Mouse (Mus musculus) midbrain, embryonic 13.5 days (tissue): ENCODE measurements at regions not wholly inside any gene's neighbourhood (a gene's known extent, or its start where the extent isn't known, plus 50 kb on each side); places are given as distances from the start of the nearest gene placed in this dataset.
"Not testable (repeated sequence)": the region's sequence is repeated elsewhere in the genome, so short reads cannot be mapped to it uniquely, and the experiment has no call there.

Source experiments
- ATAC-seq: fragments of 200-750 bp; cut with Nextera tagmentation; 2 replicates; pipeline ENCODE4 v1.8.0; 2017; ENCODE audit warnings: mild to moderate bottlenecking, moderate TSS enrichment, moderate library complexity
- H3K27ac ChIP-seq: fragments of 300-500 bp; sonication (generic); 2 replicates; pipeline ENCODE4 v1.5.1; 2015; ENCODE audit warnings: inconsistent platforms, mild to moderate bottlenecking, moderate library complexity
- H3K27me3 ChIP-seq: fragments of 300-500 bp; sonication (generic); 2 replicates; pipeline ENCODE4 v1.6.1; 2015; ENCODE audit warnings: mild to moderate bottlenecking, inconsistent platforms
- H3K36me3 ChIP-seq: fragments of 300-500 bp; sonication (generic); 2 replicates; pipeline ENCODE4 v1.6.1; 2015; ENCODE audit warnings: mild to moderate bottlenecking, inconsistent platforms
- H3K4me1 ChIP-seq: fragments of 300-500 bp; sonication (generic); replicated peaks from 2 replicates; pipeline ENCODE4 v1.6.1; 2015; ENCODE audit warnings: inconsistent platforms
- H3K4me2 ChIP-seq: fragments of 300-500 bp; sonication (generic); replicated peaks from 2 replicates; pipeline ENCODE4 v1.6.1; 2015; ENCODE audit warnings: moderate library complexity, mild to moderate bottlenecking, inconsistent platforms
- H3K4me3 ChIP-seq: fragments of 300-500 bp; sonication (generic); replicated peaks from 2 replicates; pipeline ENCODE4 v1.5.1; 2015; ENCODE audit warnings: mild to moderate bottlenecking, inconsistent platforms
- H3K9ac ChIP-seq: fragments of 300-500 bp; sonication (generic); replicated peaks from 2 replicates; pipeline ENCODE4 v1.6.1; 2015; ENCODE audit warnings: mild to moderate bottlenecking, inconsistent platforms
- H3K9me3 ChIP-seq: fragments of 300-500 bp; sonication (generic); 2 replicates; pipeline ENCODE4 v1.6.1; 2016; ENCODE audit warnings: mild to moderate bottlenecking, inconsistent platforms
- WGBS: fragments of 180-500 bp; shearing (Covaris S2); methylation state at CpG from one replicate; pipeline ENCODE4 v1.1.7; 2015; 5-methylcytosine and 5-hydroxymethylcytosine counted together

GRCm38 (mm10) chr4:71506911-71507310 is 250.9 kb downstream of the Gm11232 start:
- Histone ChIP-seq H3K9ac (no peak overlapping the region), H3K4me1 (no peaks in the 10 kb centered on the region), H3K4me2 (no peak overlapping the region), H3K36me3 (no peaks in the 10 kb centered on the region), H3K27ac (no peak overlapping the region), H3K9me3 (no peaks in the 10 kb centered on the region), H3K4me3 (no peak overlapping the region), H3K27me3 (no peaks in the 10 kb centered on the region)
- ATAC-seq, result no peak

- no peak for ATAC-seq
- Histone ChIP-seq H3K27me3 (no peaks in the 10 kb centered on the region), H3K9ac (no peak overlapping the region), H3K27ac (no peak overlapping the region), H3K36me3 (no peaks in the 10 kb centered on the region), H3K4me3 (no peak overlapping the region), H3K4me1 (peaks cover 10% of the 10 kb centered on the region), H3K9me3 (no peaks in the 10 kb centered on the region), H3K4me2 (no peak overlapping the region)
- 91% methylated on average over 2 of the region's 2 CpGs for WGBS
Observed at GRCm38 (mm10) chr4:71489788-71490187, 268.0 kb downstream of the Gm11232 start.

GRCm38 (mm10) chr4:71488663-71489161 is 269.1 kb downstream of the Gm11232 start:
- WGBS, result 28% methylated on average over 2 of the region's 2 CpGs
- Histone ChIP-seq H3K4me2 (no peak overlapping the region), H3K4me3 (no peak overlapping the region), H3K9ac (no peak overlapping the region), H3K27me3 (no peaks in the 10 kb centered on the region), H3K4me1 (peaks cover 21% of the 10 kb centered on the region), H3K36me3 (no peaks in the 10 kb centered on the region), H3K27ac (no peak overlapping the region), H3K9me3 (no peaks in the 10 kb centered on the region)
- no peak for ATAC-seq

GRCm38 (mm10) chr4:71488059-71488458 is 269.7 kb downstream of the Gm11232 start:
- Histone ChIP-seq H3K36me3 (no peaks in the 10 kb centered on the region), H3K9me3 (no peaks in the 10 kb centered on the region), H3K4me3 (no peak overlapping the region), H3K27me3 (no peaks in the 10 kb centered on the region), H3K4me2 (no peak overlapping the region), H3K4me1 (peaks cover 27% of the 10 kb centered on the region), H3K9ac (no peak overlapping the region), H3K27ac (no peak overlapping the region)
- ATAC-seq, result no peak
- 90% methylated on average over 9 of the region's 9 CpGs for WGBS

GRCm38 (mm10) chr4:71480960-71481359 is 276.8 kb downstream of the Gm11232 start:
- no peak overlapping the region for H3K9ac ChIP-seq
- H3K9me3 ChIP-seq, result no peaks in the 10 kb centered on the region
- no peak for ATAC-seq
- H3K27me3 ChIP-seq, result 0 out of 2 replicates have a peak, but pooled peaks cover 5% of the 10 kb centered on the region
- H3K27ac ChIP-seq, result no peak overlapping the region
- no peak overlapping the region for H3K4me2 ChIP-seq
- 86% methylated on average over 2 of the region's 2 CpGs for WGBS
- no peak overlapping the region for H3K4me3 ChIP-seq
- no peaks in the 10 kb centered on the region for H3K36me3 ChIP-seq
- H3K4me1 ChIP-seq, result peaks cover 27% of the 10 kb centered on the region

- Histone ChIP-seq H3K4me2 (no peak overlapping the region), H3K36me3 (no peaks in the 10 kb centered on the region), H3K4me3 (no peak overlapping the region), H3K27ac (no peak overlapping the region), H3K4me1 (no peaks in the 10 kb centered on the region), H3K9me3 (no peaks in the 10 kb centered on the region), H3K27me3 (no peaks in the 10 kb centered on the region), H3K9ac (no peak overlapping the region)
- no peak for ATAC-seq
Observed at GRCm38 (mm10) chr4:71470580-71470979, 287.2 kb downstream of the Gm11232 start.

- no peaks in the 10 kb centered on the region for H3K4me1 ChIP-seq
- H3K9me3 ChIP-seq, result no peaks in the 10 kb centered on the region
- H3K4me2 ChIP-seq, result no peak overlapping the region
- H3K9ac ChIP-seq, result no peak overlapping the region
- no peak overlapping the region for H3K4me3 ChIP-seq
- ATAC-seq, result peak; percentile 53; the same call in 1 of the 2 replicates
- H3K27me3 ChIP-seq, result no peaks in the 10 kb centered on the region
- H3K27ac ChIP-seq, result no peak overlapping the region
- no peaks in the 10 kb centered on the region for H3K36me3 ChIP-seq
- 40% methylated on average over 3 of the region's 3 CpGs for WGBS
Observed at GRCm38 (mm10) chr4:71454811-71455210, 303.0 kb downstream of the Gm11232 start.

- WGBS, result 92% methylated on average over 3 of the region's 3 CpGs
Observed at GRCm38 (mm10) chr4:71453499-71453898, 304.3 kb downstream of the Gm11232 start.

GRCm38 (mm10) chr4:71446461-71446860 is 311.3 kb downstream of the Gm11232 start:
- H3K36me3 ChIP-seq, result no peaks in the 10 kb centered on the region
- WGBS, result 91% methylated on average over 2 of the region's 2 CpGs
- H3K4me2 ChIP-seq, result no peak overlapping the region
- no peaks in the 10 kb centered on the region for H3K9me3 ChIP-seq
- no peak overlapping the region for H3K4me3 ChIP-seq
- H3K4me1 ChIP-seq, result no peaks in the 10 kb centered on the region
- H3K27ac ChIP-seq, result no peak overlapping the region
- H3K27me3 ChIP-seq, result no peaks in the 10 kb centered on the region
- no peak for ATAC-seq
- no peak overlapping the region for H3K9ac ChIP-seq

More at GRCm38 (mm10) chr4:71453499-71453898, 304.3 kb downstream of the Gm11232 start:
- Histone ChIP-seq H3K4me2 (no peak overlapping the region), H3K27me3 (no peaks in the 10 kb centered on the region), H3K4me1 (no peaks in the 10 kb centered on the region), H3K27ac (no peak overlapping the region), H3K9me3 (no peaks in the 10 kb centered on the region), H3K9ac (no peak overlapping the region), H3K4me3 (no peak overlapping the region), H3K36me3 (no peaks in the 10 kb centered on the region)
- no peak for ATAC-seq

- Histone ChIP-seq H3K27me3 (no peaks in the 10 kb centered on the region), H3K4me3 (no peak overlapping the region), H3K9ac (no peak overlapping the region), H3K9me3 (no peaks in the 10 kb centered on the region), H3K36me3 (no peaks in the 10 kb centered on the region), H3K4me2 (no peak overlapping the region), H3K27ac (no peak overlapping the region), H3K4me1 (no peaks in the 10 kb centered on the region)
- no peak for ATAC-seq
- 97% methylated on average over 3 of the region's 3 CpGs for WGBS
Observed at GRCm38 (mm10) chr4:71431245-71431929, 326.4 kb downstream of the Gm11232 start.

- not testable (repeated sequence) for H3K27ac ChIP-seq, ATAC-seq, H3K9ac ChIP-seq, H3K4me3 ChIP-seq, H3K9me3 ChIP-seq, H3K27me3 ChIP-seq, H3K4me1 ChIP-seq, H3K4me2 ChIP-seq, H3K36me3 ChIP-seq
- WGBS, result 94% methylated on average over 7 of the region's 7 CpGs
Observed at GRCm38 (mm10) chr4:71422121-71422520, 335.6 kb downstream of the Gm11232 start.

GRCm38 (mm10) chr4:71409867-71410266 is 347.9 kb downstream of the Gm11232 start:
- H3K36me3 ChIP-seq, result no peaks in the 10 kb centered on the region
- no peaks in the 10 kb centered on the region for H3K4me1 ChIP-seq
- no peak overlapping the region for H3K9ac ChIP-seq
- H3K4me3 ChIP-seq, result no peak overlapping the region
- H3K9me3 ChIP-seq, result no peaks in the 10 kb centered on the region
- H3K4me2 ChIP-seq, result no peak overlapping the region
- ATAC-seq, result no peak
- H3K27ac ChIP-seq, result no peak overlapping the region
- H3K27me3 ChIP-seq, result no peaks in the 10 kb centered on the region

- no peak overlapping the region for H3K4me3 ChIP-seq
- no peak for ATAC-seq
- no peak overlapping the region for H3K4me2 ChIP-seq
- no peaks in the 10 kb centered on the region for H3K4me1 ChIP-seq
- WGBS, result 95% methylated on average over 1 of the region's 1 CpGs
- H3K9me3 ChIP-seq, result no peaks in the 10 kb centered on the region
- no peaks in the 10 kb centered on the region for H3K27me3 ChIP-seq
- no peaks in the 10 kb centered on the region for H3K36me3 ChIP-seq
- no peak overlapping the region for H3K27ac ChIP-seq
- H3K9ac ChIP-seq, result no peak overlapping the region
Observed at GRCm38 (mm10) chr4:71390444-71390843, 367.3 kb downstream of the Gm11232 start.
